Comparison of ENCODE assay signal across 8 mouse cellular contexts in the genomic region with DNA sequence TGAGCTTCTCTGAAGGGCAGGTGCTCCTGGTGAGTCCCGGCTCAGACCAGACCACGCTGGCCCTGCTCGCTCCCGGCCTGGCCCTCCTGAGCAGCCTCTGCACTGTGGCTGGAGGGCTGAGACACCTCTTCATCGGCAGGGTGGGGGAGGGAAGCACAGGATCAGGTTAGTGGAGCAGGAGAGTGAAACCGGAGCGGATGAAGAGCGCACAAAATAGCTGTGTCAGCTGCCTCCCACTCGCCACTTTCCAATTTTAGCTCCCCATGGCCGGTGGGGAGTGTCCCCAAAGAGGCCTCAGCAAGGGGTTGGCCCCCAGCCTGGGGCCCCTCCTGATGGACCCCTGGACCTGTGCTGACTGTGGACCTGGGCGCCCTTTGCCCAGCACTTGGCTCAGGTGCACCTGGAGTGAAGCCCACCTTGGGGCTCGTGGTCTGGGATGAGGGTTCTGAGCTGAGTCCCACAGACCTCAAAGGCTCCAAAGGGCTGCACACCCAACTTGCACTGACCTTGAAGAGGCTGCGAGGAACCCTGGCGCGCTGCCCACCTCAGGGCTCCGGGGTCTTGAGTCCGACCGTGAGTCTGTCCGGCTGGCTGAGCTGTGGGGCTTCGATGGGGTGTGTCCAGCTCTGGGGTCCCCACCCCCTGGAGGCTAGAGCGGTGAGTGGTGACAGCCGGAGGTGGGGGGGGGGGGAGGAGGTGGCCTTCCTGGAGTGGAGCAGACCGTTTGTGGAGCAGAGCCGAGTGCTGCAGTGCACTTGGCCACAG. TPM values are rescaled to one million over a fixed set of nuclear protein-coding genes. Genes with fewer than 3 reads are reported as not detected.
A peak's percentile ranks its signal among the peaks of the same experiment; 100 is the strongest.
DNase-seq lines count a peak whose midpoint lies in the region; ATAC-seq and TF ChIP-seq lines count a peak whose summit lies in the region.
"Had no signal": no experiment of that assay in that cellular context is flagged by ENCODE, and none has a peak within 500 bp of the region (broad histone marks: within the 10 kb centered on the region; RNA-seq: fewer than 3 reads in every experiment).

A gene (minus strand): TSS at position 751 of the 765 bp plus-strand sequence.

- no peak for TF ChIP-seq CTCF in heart, adult 2 months (IDR thresholded peaks at IDR 0.05)

- ATAC-seq in lung, embryonic 15.5 days (ENCODE audit: borderline replicate concordance, extremely low read depth, low FRiP score, low TSS enrichment): peak; percentile 9; the same call in 1 of the 2 replicates
- 0 out of 2 replicates have a peak, but pooled peaks have one; percentile 12 for ATAC-seq in stomach, embryonic 16.5 days (ENCODE audit: insufficient read depth, low FRiP score)
- no peak for ATAC-seq in neural tube, embryonic 15.5 days (ENCODE audit: low FRiP score)

- no peaks in the 10 kb centered on the region for H3K9me3 ChIP-seq in lung, embryonic 15.5 days
- H3K9me3 ChIP-seq in stomach, embryonic 16.5 days (replicated peaks; ENCODE audit: control insufficient read depth, low read length): no peaks in the 10 kb centered on the region
- H3K9me3 ChIP-seq in neural tube, embryonic 15.5 days (replicated peaks): no peaks in the 10 kb centered on the region
- H3K9me3 ChIP-seq: neural tube, embryonic 12.5 days had no signal

- H3K4me3 ChIP-seq in lung, embryonic 15.5 days: no peak within 1 kb of the TSS
- H3K4me3 ChIP-seq in heart, adult 2 months: peak within 1 kb of the TSS; percentile 48
- no peak within 1 kb of the TSS for H3K4me3 ChIP-seq in stomach, embryonic 16.5 days (replicated peaks; ENCODE audit: low read length)
- H3K4me3 ChIP-seq in neural tube, embryonic 15.5 days (replicated peaks): no peak within 1 kb of the TSS
- H3K4me3 ChIP-seq: neural tube, embryonic 12.5 days had no signal

- peak; percentile 46; the same call in 1 of the 2 replicates for TF ChIP-seq POLR2A in heart, adult 2 months (IDR thresholded peaks at IDR 0.05; ENCODE audit: insufficient read depth, low read depth, low read length)

- H3K36me3 ChIP-seq in lung, embryonic 15.5 days: no peaks in the 10 kb centered on the region
- H3K36me3 ChIP-seq in heart, adult 2 months (ENCODE audit: control insufficient read depth, insufficient read depth, low read length): no peaks in the 10 kb centered on the region
- no peaks in the 10 kb centered on the region for H3K36me3 ChIP-seq in stomach, embryonic 16.5 days (ENCODE audit: control insufficient read depth, insufficient read depth, low read length)
- H3K36me3 ChIP-seq in neural tube, embryonic 15.5 days: no peaks in the 10 kb centered on the region
- H3K36me3 ChIP-seq: neural tube, embryonic 12.5 days had no signal

- no peaks in the 10 kb centered on the region for H3K79me2 ChIP-seq in heart, adult 2 months (replicated peaks; ENCODE audit: control insufficient read depth, insufficient read depth, low read length)

- DNase-seq in lung, postnatal 25 days (ENCODE audit: low spot score): no peak
- DNase-seq in heart, adult 2 months: peak; percentile 56 to 60
- peak; percentile 27 to 49 for DNase-seq in kidney, adult 8-10 months
- no peak for DNase-seq in ovary, postnatal 36 days (ENCODE audit: low spot score)

- TF ChIP-seq EP300 in heart, adult 2 months (IDR thresholded peaks at IDR 0.05; ENCODE audit: insufficient read depth, low read depth, low read length): no peak

- peaks cover 7% of the 10 kb centered on the region; the same call in 1 of the 2 replicates for H3K4me1 ChIP-seq in lung, embryonic 15.5 days
- peaks cover 5% of the 10 kb centered on the region; the same call in 1 of the 2 replicates for H3K4me1 ChIP-seq in heart, adult 2 months (ENCODE audit: control insufficient read depth, insufficient read depth, low read length)
- 0 out of 2 replicates have a peak, but pooled peaks cover 3% of the 10 kb centered on the region for H3K4me1 ChIP-seq in stomach, embryonic 16.5 days (ENCODE audit: control insufficient read depth, insufficient read depth, low read length)
- H3K4me1 ChIP-seq in neural tube, embryonic 15.5 days: peaks cover 22% of the 10 kb centered on the region

- intact Hi-C loops in heart, adult 2 months (cut with DNase I): loop anchor here (2.0 kb wide), 1 partner anchor 15 kb away; a partner anchor contains a TSS

- 0 out of 2 replicates have a peak, but pooled peaks cover 4% of the 10 kb centered on the region for H3K27me3 ChIP-seq in lung, embryonic 15.5 days
- H3K27me3 ChIP-seq in heart, adult 2 months (ENCODE audit: control insufficient read depth, insufficient read depth, low read length): no peaks in the 10 kb centered on the region
- H3K27me3 ChIP-seq in stomach, embryonic 16.5 days (ENCODE audit: control insufficient read depth, insufficient read depth, low read length): no peaks in the 10 kb centered on the region
- no peaks in the 10 kb centered on the region; the same call in 1 of the 2 replicates for H3K27me3 ChIP-seq in neural tube, embryonic 15.5 days (replicated peaks)
- H3K27me3 ChIP-seq: neural tube, embryonic 12.5 days had no signal

- WGBS in lung, embryonic 15.5 days: 38% methylated on average over 24 of the region's 24 CpGs
- WGBS in heart, adult 2 months: 30% methylated on average over 24 of the region's 24 CpGs
- WGBS in stomach, embryonic 16.5 days: 47% methylated on average over 23 of the region's 24 CpGs
- 51% methylated on average over 24 of the region's 24 CpGs for WGBS in neural tube, embryonic 15.5 days

- H3K9ac ChIP-seq in lung, embryonic 15.5 days: no peak within 1 kb of the TSS
- H3K9ac ChIP-seq in heart, adult 2 months (ENCODE audit: low read depth, low read length): peak within 1 kb of the TSS; percentile 75
- no peak within 1 kb of the TSS for H3K9ac ChIP-seq in stomach, embryonic 16.5 days (ENCODE audit: low read length)
- H3K9ac ChIP-seq in neural tube, embryonic 15.5 days (replicated peaks): no peak within 1 kb of the TSS
- H3K9ac ChIP-seq: neural tube, embryonic 12.5 days had no signal

- H3K27ac ChIP-seq in lung, embryonic 15.5 days: no peak within 1 kb of the TSS
- H3K27ac ChIP-seq in heart, adult 2 months: peak within 1 kb of the TSS; percentile 95
- 0 out of 2 replicates have a peak within 1 kb of the TSS, but pooled peaks have one; percentile 26 for H3K27ac ChIP-seq in stomach, embryonic 16.5 days (ENCODE audit: low read length)
- H3K27ac ChIP-seq in neural tube, embryonic 15.5 days (replicated peaks): no peak within 1 kb of the TSS
- H3K27ac ChIP-seq: neural tube, embryonic 12.5 days had no signal

- no peak within 1 kb of the TSS for H3K4me2 ChIP-seq in lung, embryonic 15.5 days
- H3K4me2 ChIP-seq in stomach, embryonic 16.5 days (ENCODE audit: low read depth, low read length): no peak within 1 kb of the TSS
- H3K4me2 ChIP-seq in neural tube, embryonic 15.5 days: no peak within 1 kb of the TSS
- H3K4me2 ChIP-seq: neural tube, embryonic 12.5 days had no signal

RNA-seq across cellular contexts. Expression of the gene that starts here (rescaled TPM):
- polyA plus RNA-seq in lung, embryonic 15.5 days (2015; fragmentation: Nextera tagmentation; extraction: Ambion mirVana): 0.96 and 1.8 TPM in 2 replicates
- 100 to 1,000 TPM in 1 of 2 experiments, 10 to 100 TPM in 1; 96.3 to 111 TPM for total RNA-seq in heart, adult 2 months (2021)
- 201 and 224 TPM in 2 replicates for polyA plus RNA-seq in heart, adult 2 months (2012; rRNA removed)
- 2.2 and 4.3 TPM in 2 replicates for polyA plus RNA-seq in stomach, embryonic 16.5 days (2015; fragmentation: Nextera tagmentation; extraction: Ambion mirVana)
- 0.38 and 0.64 TPM in 2 replicates for polyA plus RNA-seq in neural tube, embryonic 15.5 days (2015; fragmentation: Nextera tagmentation; extraction: Ambion mirVana)
- polyA plus RNA-seq: neural tube, embryonic 12.5 days had no signal

Comparison
In these comparisons a context has a peak if more than half of its experiments do, and no peak if none do; other contexts are left out.
1. RNA of the gene that starts here (polyA plus RNA-seq): 201 to 224 TPM in heart, adult 2 months; 2.2 to 4.3 TPM in stomach, embryonic 16.5 days, 0.96 to 1.8 TPM in lung, embryonic 15.5 days and 0.38 to 0.64 TPM in neural tube, embryonic 15.5 days; every median in the first group is over 10 times any median in the second.
2. H3K27ac ChIP-seq: peak in heart, adult 2 months (single experiment) and stomach, embryonic 16.5 days (single experiment); none in lung, embryonic 15.5 days (single experiment) and neural tube, embryonic 15.5 days (single experiment).
3. DNase-seq: peak in heart, adult 2 months (2 of 2) and kidney, adult 8-10 months (2 of 2); none in lung, postnatal 25 days (single experiment) and ovary, postnatal 36 days (single experiment).